Mouse (Mus musculus) G1E (cell line): ENCODE data around the gene Ednrb.

Experiments used
- CTCF ChIP-seq: IDR thresholded peaks from 2 replicates; pipeline ENCODE4 v1.5.1; 2012; ENCODE audit warnings: low read depth, low read length, inconsistent platforms, mixed read lengths
- GATA1 ChIP-seq: IDR thresholded peaks from 2 replicates; pipeline ENCODE4 v1.6.1; 2012; ENCODE audit warnings: borderline replicate concordance, low read length, inconsistent platforms, mixed read lengths
- POLR2AphosphoS5 ChIP-seq: IDR thresholded peaks from 2 replicates; pipeline ENCODE4 v1.6.1; 2012; ENCODE audit warnings: low read depth, low read length, inconsistent platforms; ENCODE audit not compliant: insufficient replicate concordance
- TAL1 ChIP-seq: conservative IDR thresholded peaks from 2 replicates; pipeline ENCODE4 v1.6.1; 2012; ENCODE audit warnings: low read depth, low read length, inconsistent platforms, mixed read lengths

DNA sequence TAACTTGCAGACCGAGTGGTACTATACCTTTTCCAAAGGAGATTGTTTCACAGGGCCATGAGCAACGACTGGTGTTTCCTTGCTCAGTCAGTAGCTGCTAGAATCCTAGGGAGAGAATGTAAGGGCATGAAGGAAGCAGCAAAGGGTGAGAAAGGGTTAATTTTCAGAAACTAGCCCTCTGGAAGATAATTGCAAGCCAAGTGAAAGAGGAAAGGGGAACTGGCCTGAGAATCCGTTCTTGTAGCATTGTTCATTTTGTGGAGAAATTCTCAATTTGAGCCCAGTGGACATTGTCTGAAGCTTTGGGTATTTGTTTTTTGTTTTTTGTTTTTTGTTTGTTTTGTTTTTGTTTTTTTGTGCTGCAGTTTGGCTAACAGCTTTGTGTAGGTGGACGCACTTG is 66.8 kb downstream of the Ednrb start:
- TF ChIP-seq CTCF (no peak), TAL1 (no peak), POLR2AphosphoS5 (no peak), GATA1 (no peak)
